Mouse (Mus musculus): ENCODE results near the gene Alkbh6.

- no peak for TF ChIP-seq CTCF (IDR thresholded peaks at IDR 0.05; ENCODE audit: low read depth, low read length)
- TF ChIP-seq POLR2A (IDR thresholded peaks at IDR 0.05; ENCODE audit: borderline replicate concordance, low read depth, low read length) = no peak
Measured at GRCm38 (mm10) chr7:30325364-30325763, 16.8 kb downstream of the Alkbh6 start.

Measured in bone marrow macrophage, adult 2 months (primary cell).